Mouse (Mus musculus): ENCODE measurements around the gene Vgll4.

- no peak; the same call in 1 of the 2 replicates for TF ChIP-seq POLR2A (IDR thresholded peaks at IDR 0.05; ENCODE audit: borderline replicate concordance, extremely low read depth, insufficient read depth, insufficient read length, poor library complexity, severe bottlenecking)
- no peak for TF ChIP-seq CTCF (IDR thresholded peaks at IDR 0.05; ENCODE audit: borderline replicate concordance, extremely low read depth, insufficient read depth, insufficient read length)
These were observed 94.7 kb downstream of the Vgll4 start for GRCm38 (mm10) chr6:114875018-114875558.
